Mouse (Mus musculus) neutrophil, adult 59 days (primary cell): Measurements from ENCODE around the gene 1700010I14Rik. TPM values are rescaled to one million over a fixed set of nuclear protein-coding genes. Genes with fewer than 3 reads are reported as not detected.

Source experiments
- total RNA-seq, 2 experiments: library from RNA; stranded (reverse); gene quantifications; 1 replicate in 1 of 2; 2 replicates in 1 of 2; pipeline ENCODE4 v1.2.4; 2023

The 1700010I14Rik gene
- total RNA-seq, result 1 to 10 TPM; 5.0 to 7.3 TPM

GRCm38 (mm10) chr17:8988119-8988807, at the start of gene 1700010I14Rik:
TSS of gene 1700010I14Rik (plus strand) at chr17:8988333.

